Mouse (Mus musculus): ENCODE measurements around the gene Nrxn2. TPM values are rescaled to one million over a fixed set of nuclear protein-coding genes. Genes with fewer than 3 reads are reported as not detected.
A peak's percentile ranks its signal among the peaks of the same experiment; 100 is the strongest.

The Nrxn2 gene
- polyA plus RNA-seq, 1 experiment from 2014 or later: 0.47 TPM

GRCm38 (mm10) chr19:6492124-6492523 is 73.6 kb downstream of the Nrxn2 start:
- ATAC-seq (ENCODE audit: insufficient read depth): no peak
- peak; percentile 84 for DNase-seq
- Histone ChIP-seq H3K9me3 (ENCODE audit: low read depth, low read length) (no peaks in the 10 kb centered on the region), H3K4me2 (no peak overlapping the region), H3K27me3 (ENCODE audit: insufficient read depth, low read length) (peaks cover 33% of the 10 kb centered on the region), H3K4me1 (ENCODE audit: insufficient read depth) (no peaks in the 10 kb centered on the region), H3K4me3 (ENCODE audit: low read depth, low read length) (no peak overlapping the region), H3K9ac (no peak overlapping the region), H3K36me3 (ENCODE audit: insufficient read depth) (no peaks in the 10 kb centered on the region), H3K27ac (ENCODE audit: low read depth) (no peak overlapping the region)
- TF ChIP-seq CTCF (IDR thresholded peaks at IDR 0.05; ENCODE audit: low read depth): peak; percentile 85
- WGBS: 18% methylated on average over 12 of the region's 12 CpGs

GRCm38 (mm10) chr19:6493219-6493618 is 74.7 kb downstream of the Nrxn2 start:
- no peaks in the 10 kb centered on the region for H3K9me3 ChIP-seq (ENCODE audit: low read depth, low read length)
- no peaks in the 10 kb centered on the region for H3K36me3 ChIP-seq (ENCODE audit: insufficient read depth)
- 72% methylated on average over 7 of the region's 7 CpGs for WGBS
- H3K27ac ChIP-seq (ENCODE audit: low read depth): no peak overlapping the region
- peaks cover 44% of the 10 kb centered on the region for H3K27me3 ChIP-seq (ENCODE audit: insufficient read depth, low read length)
- no peaks in the 10 kb centered on the region for H3K4me1 ChIP-seq (ENCODE audit: insufficient read depth)
- no peak for ATAC-seq (ENCODE audit: insufficient read depth)
- H3K4me3 ChIP-seq (ENCODE audit: low read depth, low read length): no peak overlapping the region
- no peak for DNase-seq
- H3K4me2 ChIP-seq: no peak overlapping the region
- no peak overlapping the region for H3K9ac ChIP-seq
- TF ChIP-seq CTCF (IDR thresholded peaks at IDR 0.05; ENCODE audit: low read depth): no peak

- Histone ChIP-seq H3K36me3 (ENCODE audit: insufficient read depth) (no peaks in the 10 kb centered on the region), H3K4me3 (ENCODE audit: low read depth, low read length) (no peak overlapping the region), H3K9me3 (ENCODE audit: low read depth, low read length) (no peaks in the 10 kb centered on the region), H3K4me2 (no peak overlapping the region), H3K4me1 (ENCODE audit: insufficient read depth) (no peaks in the 10 kb centered on the region), H3K27ac (ENCODE audit: low read depth) (no peak overlapping the region), H3K27me3 (ENCODE audit: insufficient read depth, low read length) (peaks cover 52% of the 10 kb centered on the region), H3K9ac (no peak overlapping the region)
- DNase-seq (no peak), ATAC-seq (ENCODE audit: insufficient read depth) (no peak)
- WGBS: 66% methylated on average over 5 of the region's 7 CpGs
- no peak for TF ChIP-seq CTCF (IDR thresholded peaks at IDR 0.05; ENCODE audit: low read depth)
These were observed 75.5 kb downstream of the Nrxn2 start for GRCm38 (mm10) chr19:6494032-6494431.

GRCm38 (mm10) chr19:6494504-6495170 is 76.1 kb downstream of the Nrxn2 start:
- Histone ChIP-seq H3K36me3 (ENCODE audit: insufficient read depth) (no peaks in the 10 kb centered on the region), H3K9me3 (ENCODE audit: low read depth, low read length) (no peaks in the 10 kb centered on the region), H3K27me3 (ENCODE audit: insufficient read depth, low read length) (peaks cover 58% of the 10 kb centered on the region), H3K4me3 (ENCODE audit: low read depth, low read length) (no peak overlapping the region), H3K4me1 (ENCODE audit: insufficient read depth) (no peaks in the 10 kb centered on the region), H3K9ac (no peak overlapping the region), H3K4me2 (no peak overlapping the region), H3K27ac (ENCODE audit: low read depth) (no peak overlapping the region)
- WGBS: 56% methylated on average over 18 of the region's 18 CpGs
- no peak for ATAC-seq (ENCODE audit: insufficient read depth)
- no peak for DNase-seq
- no peak for TF ChIP-seq CTCF (IDR thresholded peaks at IDR 0.05; ENCODE audit: low read depth)

GRCm38 (mm10) chr19:6495714-6496113 is 77.2 kb downstream of the Nrxn2 start:
- no peaks in the 10 kb centered on the region for H3K4me1 ChIP-seq (ENCODE audit: insufficient read depth)
- no peaks in the 10 kb centered on the region for H3K9me3 ChIP-seq (ENCODE audit: low read depth, low read length)
- H3K9ac ChIP-seq: no peak overlapping the region
- TF ChIP-seq CTCF (IDR thresholded peaks at IDR 0.05; ENCODE audit: low read depth): no peak
- no peak overlapping the region for H3K4me2 ChIP-seq
- no peak for DNase-seq
- 31% methylated on average over 8 of the region's 8 CpGs for WGBS
- ATAC-seq (ENCODE audit: insufficient read depth): no peak
- no peaks in the 10 kb centered on the region for H3K36me3 ChIP-seq (ENCODE audit: insufficient read depth)
- H3K27me3 ChIP-seq (ENCODE audit: insufficient read depth, low read length): peaks cover 69% of the 10 kb centered on the region
- no peak overlapping the region for H3K4me3 ChIP-seq (ENCODE audit: low read depth, low read length)
- no peak overlapping the region for H3K27ac ChIP-seq (ENCODE audit: low read depth)

GRCm38 (mm10) chr19:6496462-6497149 is 78.1 kb downstream of the Nrxn2 start:
- peaks cover 77% of the 10 kb centered on the region for H3K27me3 ChIP-seq (ENCODE audit: insufficient read depth, low read length)
- WGBS: 13% methylated on average over 6 of the region's 6 CpGs

GRCm38 (mm10) chr19:6497150-6497801 is 78.7 kb downstream of the Nrxn2 start:
- Histone ChIP-seq H3K4me2 (peak overlapping the region; percentile 81), H3K4me3 (ENCODE audit: low read depth, low read length) (peak overlapping the region; percentile 39), H3K36me3 (ENCODE audit: insufficient read depth) (no peaks in the 10 kb centered on the region), H3K9me3 (ENCODE audit: low read depth, low read length) (no peaks in the 10 kb centered on the region), H3K27ac (ENCODE audit: low read depth) (no peak overlapping the region), H3K4me1 (ENCODE audit: insufficient read depth) (peaks cover 3% of the 10 kb centered on the region; the same call in 1 of the 2 replicates), H3K27me3 (ENCODE audit: insufficient read depth, low read length) (peaks cover 84% of the 10 kb centered on the region), H3K9ac (peak overlapping the region; percentile 28)
- ATAC-seq (ENCODE audit: insufficient read depth) (peak; percentile 57; the same call in 1 of the 2 replicates), DNase-seq (peak; percentile 28)
- 1% methylated on average over 13 of the region's 39 CpGs for WGBS
- TF ChIP-seq CTCF (IDR thresholded peaks at IDR 0.05; ENCODE audit: low read depth): no peak

More at GRCm38 (mm10) chr19:6496462-6497149, 78.1 kb downstream of the Nrxn2 start:
- no peaks in the 10 kb centered on the region for H3K9me3 ChIP-seq (ENCODE audit: low read depth, low read length)
- DNase-seq (no peak), ATAC-seq (ENCODE audit: insufficient read depth) (no peak)
- no peak overlapping the region for H3K4me2 ChIP-seq
- TF ChIP-seq CTCF (IDR thresholded peaks at IDR 0.05; ENCODE audit: low read depth): no peak
- no peak overlapping the region for H3K27ac ChIP-seq (ENCODE audit: low read depth)
- no peak overlapping the region for H3K9ac ChIP-seq
- H3K36me3 ChIP-seq (ENCODE audit: insufficient read depth): no peaks in the 10 kb centered on the region
- H3K4me1 ChIP-seq (ENCODE audit: insufficient read depth): no peaks in the 10 kb centered on the region
- no peak overlapping the region for H3K4me3 ChIP-seq (ENCODE audit: low read depth, low read length)
